Mouse (Mus musculus) heart, adult 11 months (tissue): ENCODE data around the gene Ythdf2.

Experiments
- DNase-seq: peaks from one replicate; pipeline ENCODE4 v3.0.0; 2022

The Ythdf2 gene

DNA sequence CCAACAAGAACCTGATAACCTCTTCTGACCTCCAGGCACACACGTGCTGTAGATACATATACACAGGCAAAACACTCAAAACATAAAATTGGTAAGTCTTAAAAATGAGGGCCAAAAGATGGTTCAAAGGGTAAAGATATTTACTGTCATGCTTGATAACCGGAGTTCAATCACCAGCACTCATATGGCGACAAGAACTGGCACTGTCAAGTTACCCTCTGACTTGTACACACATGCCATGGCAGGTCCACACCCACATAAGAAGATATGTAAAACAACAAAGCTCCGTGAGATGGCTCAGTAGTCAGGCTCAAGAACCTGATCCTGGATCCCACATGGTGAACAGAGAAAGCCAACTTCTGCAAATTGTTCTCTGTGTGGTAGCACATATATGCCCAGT, 4.8 kb downstream of the Ythdf2 start:
- peak; percentile 66 for DNase-seq

- DNase-seq, result no peak
Measured at GRCm38 (mm10) chr4:132198771-132199170, 13.3 kb downstream of the Ythdf2 start.

- peak; percentile 87 for DNase-seq
Measured at GRCm38 (mm10) chr4:132198285-132198712, 13.8 kb downstream of the Ythdf2 start.

GRCm38 (mm10) chr4:132194975-132195374, 17.1 kb downstream of the Ythdf2 start:
- DNase-seq, result no peak

DNA sequence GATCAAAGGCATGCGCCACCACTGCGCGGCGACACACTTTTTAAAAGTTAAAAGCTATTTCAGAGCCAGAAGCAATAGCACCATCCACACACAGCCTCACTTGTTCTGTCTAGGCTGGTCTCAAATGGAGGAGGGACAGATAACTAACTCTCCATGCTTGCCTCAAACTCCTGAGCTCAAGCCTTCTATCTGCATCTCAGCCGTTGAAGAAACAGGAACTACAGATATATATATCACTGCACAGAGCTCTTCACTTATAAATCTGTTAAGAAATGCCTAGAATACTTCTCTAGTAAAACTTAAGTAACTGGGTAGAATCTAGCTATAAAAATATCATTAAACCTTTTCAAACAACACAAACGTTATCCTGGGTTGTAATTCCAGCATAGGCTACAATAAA, 17.7 kb downstream of the Ythdf2 start:
- peak; percentile 79 for DNase-seq

- DNase-seq, result no peak
Measured at GRCm38 (mm10) chr4:132187826-132188401, 24.2 kb downstream of the Ythdf2 start.

DNA sequence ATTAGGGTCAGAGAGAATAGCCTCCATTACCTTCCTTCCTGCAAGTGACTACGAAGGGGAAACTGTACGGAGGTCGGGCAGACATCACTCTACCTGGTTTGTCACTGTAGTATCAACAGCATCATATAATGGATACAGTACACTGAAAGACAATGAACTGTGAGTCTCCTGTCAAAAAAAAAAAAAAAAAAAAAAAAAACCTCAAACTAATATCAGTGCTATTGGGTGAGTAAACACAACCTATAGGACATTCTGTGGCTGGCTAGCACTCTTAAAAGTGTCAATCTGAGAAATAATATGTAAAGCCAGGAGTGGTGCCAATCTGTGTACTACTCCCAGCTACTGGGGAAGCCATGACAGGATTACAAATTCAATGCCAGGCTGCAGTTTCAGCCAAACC, 28.9 kb downstream of the Ythdf2 start:
- no peak for DNase-seq

DNA sequence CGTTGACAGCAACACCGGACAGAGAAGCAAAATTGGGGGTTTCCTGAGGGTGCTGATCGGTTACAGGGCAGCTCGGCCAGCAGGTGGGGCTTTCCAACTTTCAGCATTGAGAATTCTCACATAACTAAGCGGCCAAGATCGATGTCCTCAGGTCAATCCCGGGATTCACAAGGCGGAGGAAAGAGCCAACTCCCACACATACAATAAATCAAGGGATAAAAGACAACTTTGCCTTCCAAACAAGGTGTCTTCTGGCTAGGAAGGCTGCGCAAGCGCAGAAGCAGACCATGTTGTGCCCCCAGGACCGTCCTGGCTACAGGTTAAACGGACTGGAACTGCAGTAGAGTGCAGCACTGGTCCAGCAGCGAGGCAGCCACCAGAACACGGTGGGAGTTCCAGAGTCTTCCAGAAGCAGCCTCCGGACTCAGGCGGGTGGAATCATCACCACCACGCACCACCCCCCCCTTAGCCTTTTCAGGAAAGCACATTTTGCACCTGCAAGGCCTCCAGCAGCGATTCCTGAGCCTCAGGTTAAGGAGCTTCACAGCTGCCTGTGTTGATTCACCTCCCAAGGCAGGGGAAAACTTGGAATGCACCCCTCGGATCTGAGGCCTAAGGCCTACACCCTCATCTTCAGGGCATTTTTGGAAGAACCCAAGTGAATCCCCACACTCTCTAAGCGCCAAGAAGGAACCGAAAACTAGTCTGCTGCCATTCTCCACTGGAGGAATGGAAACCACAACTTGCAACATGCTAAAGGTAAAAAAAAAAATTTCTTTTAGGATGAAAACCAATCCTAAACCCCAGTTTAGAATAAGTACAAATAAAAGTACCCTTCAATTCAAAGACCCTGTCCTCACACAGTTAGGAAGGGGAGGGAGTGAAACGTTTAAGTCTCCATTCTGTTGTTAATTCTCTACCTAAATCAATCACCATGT, 30.1 kb downstream of the Ythdf2 start:
- peak; percentile 91 for DNase-seq

- DNase-seq, result peak; percentile 58
Measured at GRCm38 (mm10) chr4:132180710-132181109, 31.4 kb downstream of the Ythdf2 start.

DNA sequence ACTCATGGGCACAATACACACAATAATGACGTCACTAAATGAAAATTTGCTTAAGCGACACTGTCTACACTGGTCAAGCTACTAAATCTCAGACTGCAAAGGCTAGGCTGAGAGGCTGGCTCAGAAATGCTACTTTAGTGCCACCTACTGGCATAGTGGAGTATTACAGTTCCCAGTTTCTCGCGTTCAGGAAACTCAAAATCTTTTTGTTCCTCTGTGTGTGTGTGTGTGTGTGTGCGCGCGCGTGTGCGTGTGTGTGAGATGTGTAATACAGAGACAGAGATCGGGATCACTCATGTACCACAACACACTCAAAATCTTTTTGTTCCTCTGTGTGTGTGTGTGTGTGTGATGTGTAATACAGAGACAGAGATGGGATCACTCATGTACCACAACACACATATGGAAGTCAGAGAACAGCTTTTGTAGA, 33.5 kb downstream of the Ythdf2 start:
- DNase-seq, result peak; percentile 55

GRCm38 (mm10) chr4:132176474-132176873, 35.6 kb downstream of the Ythdf2 start:
- DNase-seq, result peak; percentile 71

DNA sequence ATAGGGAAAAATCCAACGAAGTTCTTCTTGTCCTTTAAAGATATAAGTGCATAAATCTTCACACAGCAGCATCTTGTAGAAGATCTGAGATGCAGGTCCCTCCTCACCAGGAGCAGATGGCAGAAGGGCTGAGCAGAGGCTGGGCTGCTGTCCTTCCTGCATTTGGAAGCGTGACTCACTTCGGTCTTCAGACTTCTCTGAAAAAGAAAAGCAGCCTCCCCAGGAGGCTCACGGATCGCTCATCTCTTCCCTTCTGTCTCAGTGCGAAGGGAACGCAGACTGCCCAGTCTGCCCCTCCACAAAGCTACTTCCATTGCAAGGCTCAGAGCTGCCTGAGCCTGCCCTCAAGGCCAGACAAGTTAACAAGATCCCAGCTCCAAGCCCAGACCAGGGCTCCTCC, 41.2 kb downstream of the Ythdf2 start:
- peak; percentile 66 for DNase-seq

- peak; percentile 14 for DNase-seq
Measured at GRCm38 (mm10) chr4:132169761-132170160, 42.3 kb downstream of the Ythdf2 start.

DNA sequence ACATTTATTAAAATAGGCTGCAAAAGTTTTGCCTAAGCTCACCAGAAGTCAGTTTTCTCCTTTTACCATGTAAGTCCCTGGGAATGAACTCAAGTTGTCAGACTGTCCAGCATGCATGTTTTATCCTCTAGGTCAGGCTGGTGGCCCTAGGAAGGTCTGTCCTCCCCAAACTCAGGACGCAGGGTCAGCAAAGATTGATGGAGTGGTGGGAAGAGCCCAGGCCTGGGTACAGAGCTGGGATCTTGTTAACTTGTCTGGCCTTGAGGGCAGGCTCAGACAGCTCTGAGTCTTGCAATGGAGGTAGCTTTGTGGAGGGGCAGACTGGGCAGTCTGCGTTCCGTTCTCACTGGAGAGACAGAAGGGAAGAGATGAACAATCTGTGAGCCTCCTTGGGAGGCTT, 42.8 kb downstream of the Ythdf2 start:
- DNase-seq, result peak; percentile 65

DNA sequence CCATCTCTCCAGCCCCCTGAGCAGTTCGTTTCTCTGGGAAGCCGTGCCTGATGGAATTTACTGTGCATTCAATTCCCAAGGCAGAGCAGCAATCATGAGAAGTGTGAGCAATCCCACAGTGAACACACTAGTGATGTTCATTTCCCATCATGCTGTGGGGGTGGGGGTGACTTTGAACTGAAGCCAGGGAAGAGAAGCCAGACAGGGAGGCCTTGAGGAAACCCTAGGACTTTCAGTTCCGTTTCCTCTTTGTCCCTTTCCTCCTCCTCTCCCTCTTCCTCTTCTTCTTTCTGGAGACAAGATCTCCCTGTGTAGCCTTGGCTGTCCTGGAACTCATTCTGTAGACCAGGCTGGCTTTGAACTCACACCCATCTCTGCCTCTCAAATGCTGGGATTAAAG, 44.7 kb downstream of the Ythdf2 start:
- DNase-seq, result peak; percentile 93

GRCm38 (mm10) chr4:132166350-132167290, 45.5 kb downstream of the Ythdf2 start:
- DNase-seq, result peak; percentile 82

DNA sequence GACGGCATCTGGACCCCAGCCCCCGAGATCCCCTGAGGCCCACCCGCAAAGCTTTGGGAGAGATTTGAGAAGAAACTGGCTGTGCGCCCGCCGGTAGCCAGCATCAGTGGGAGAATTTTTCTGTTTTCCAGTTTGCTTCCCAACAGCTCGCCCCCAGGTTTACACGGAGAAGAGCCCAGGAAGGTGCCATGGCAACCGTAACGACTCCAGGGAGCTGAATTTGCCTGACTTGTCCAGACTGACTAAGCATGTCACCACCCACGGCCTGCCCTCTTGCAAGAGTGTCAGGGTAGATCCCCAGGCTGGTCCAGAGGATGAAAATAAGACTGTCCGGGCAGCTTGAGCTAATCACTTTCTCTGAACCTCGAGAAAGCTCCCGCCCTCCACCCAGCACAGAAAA, 46.4 kb downstream of the Ythdf2 start:
- peak; percentile 59 for DNase-seq

DNA sequence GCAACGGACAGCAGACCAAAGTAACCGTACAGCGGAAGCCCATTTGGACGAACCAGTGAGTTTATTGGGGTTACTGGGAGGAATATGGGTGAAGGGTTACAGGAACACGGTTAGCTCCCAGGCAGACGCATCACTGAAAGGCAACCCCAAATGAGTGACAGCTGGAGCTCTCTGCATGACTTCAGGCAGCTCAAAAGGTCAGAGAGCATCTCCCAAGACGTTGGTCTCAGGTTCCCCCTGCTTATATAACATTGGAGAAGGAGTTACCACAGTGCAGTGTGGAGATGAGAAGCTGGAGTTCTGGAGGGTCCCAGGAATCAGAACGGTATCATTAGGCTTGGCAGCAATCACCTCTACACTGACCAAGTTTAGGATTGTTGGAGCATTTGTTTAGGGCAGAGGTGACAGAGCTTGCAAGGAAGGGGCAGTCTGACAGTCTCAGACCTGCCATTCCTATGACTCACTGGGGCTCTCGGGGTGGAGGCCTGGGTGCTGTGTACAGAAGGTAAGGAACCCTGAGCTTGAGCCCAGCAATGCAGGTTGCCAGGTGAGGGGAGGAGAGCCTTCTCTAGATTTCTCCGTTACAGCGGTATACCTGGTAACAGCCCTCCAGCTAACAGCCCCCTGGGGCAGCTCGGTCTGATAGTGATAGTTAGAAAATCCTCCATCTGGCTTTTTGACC, 55.0 kb downstream of the Ythdf2 start:
- DNase-seq, result no peak

DNA sequence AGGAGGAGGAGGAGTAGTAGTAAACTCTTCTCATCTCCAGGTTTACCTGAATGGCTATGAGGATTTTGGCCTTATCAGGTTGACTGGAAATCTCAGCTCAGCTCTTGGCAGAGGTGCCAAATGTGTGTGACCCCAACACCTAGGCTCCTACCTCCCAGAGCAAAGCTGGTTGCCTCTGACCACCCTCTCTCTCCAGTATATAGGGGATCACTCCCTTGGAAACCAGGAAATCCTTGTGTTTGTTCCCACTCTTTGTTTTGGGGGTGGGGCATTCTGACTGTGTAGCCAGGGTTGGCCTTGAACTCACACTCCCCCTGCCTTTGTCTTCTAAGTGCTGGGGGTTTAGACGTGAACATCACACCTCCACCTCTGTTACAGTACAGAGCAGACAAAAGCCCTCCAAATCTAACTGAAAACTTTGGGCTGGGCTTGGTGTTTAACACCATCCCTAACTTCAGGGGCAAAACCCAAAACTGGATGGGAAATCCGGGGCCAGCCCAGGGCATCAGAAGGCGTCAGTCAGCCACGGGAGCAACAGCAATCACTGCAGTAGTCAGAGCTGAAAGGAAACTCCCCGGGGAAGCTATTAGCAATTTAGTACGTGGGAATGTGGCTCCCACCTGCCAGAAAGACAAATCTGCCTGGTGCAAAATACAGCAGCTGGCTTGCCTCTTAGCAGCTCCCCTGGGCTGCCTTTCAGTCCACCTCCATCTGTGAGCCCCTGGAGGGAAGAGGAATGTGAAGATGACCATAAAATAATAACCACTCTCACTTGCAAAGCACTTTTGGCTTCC, 57.0 kb downstream of the Ythdf2 start:
- DNase-seq, result no peak

GRCm38 (mm10) chr4:132151673-132152072, 60.4 kb downstream of the Ythdf2 start:
- DNase-seq, result no peak

- no peak for DNase-seq
Measured at GRCm38 (mm10) chr4:132146201-132146600, 65.9 kb downstream of the Ythdf2 start.

DNA sequence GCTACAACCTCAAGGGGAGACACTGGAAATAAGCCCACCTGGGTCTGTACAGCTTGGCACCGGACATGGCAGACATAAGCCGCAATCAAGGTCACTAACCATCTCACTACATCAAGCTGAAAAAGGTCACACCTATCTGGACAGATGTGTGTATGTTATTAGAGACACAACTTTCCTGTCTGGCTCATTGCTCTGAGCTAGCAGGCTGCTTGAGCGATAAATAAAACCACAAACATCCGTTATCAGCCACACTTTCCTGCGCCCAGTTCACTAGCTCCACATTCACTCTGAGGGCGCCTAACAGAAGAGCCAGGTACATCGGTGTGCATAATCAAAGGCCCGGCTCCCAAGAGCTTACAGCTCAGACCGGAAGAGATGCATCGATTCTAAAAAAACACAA, 67.0 kb downstream of the Ythdf2 start:
- no peak for DNase-seq
